Mouse (Mus musculus) MEL (cell line): ENCODE results near the gene Adprhl1.

Source experiments
- CTCF ChIP-seq, 3 experiments: IDR thresholded peaks in 2 of 3; conservative IDR thresholded peaks in 1 of 3; 2 replicates each; pipeline ENCODE4 v1.5.1; 2011 to 2012; ENCODE audit warnings: low read length in 3 of 3, low read depth in 2 of 3, mild to moderate bottlenecking in 2 of 3, improper control_type of control experiment in 1 of 3, inconsistent platforms in 1 of 3, mixed read lengths in 1 of 3, moderate library complexity in 1 of 3; ENCODE audit not compliant: control insufficient read depth in 1 of 3, insufficient read depth in 1 of 3, poor library complexity in 1 of 3, severe bottlenecking in 1 of 3
- KAT2A ChIP-seq: conservative IDR thresholded peaks from 2 replicates; pipeline ENCODE4 v1.6.1; 2012; ENCODE audit warnings: low read depth, low read length, improper control_type of control experiment, inconsistent platforms
- MYC ChIP-seq: IDR thresholded peaks from 2 replicates; pipeline ENCODE4 v1.6.1; 2011; ENCODE audit warnings: low read depth, mild to moderate bottlenecking, low read length, improper control_type of control experiment, moderate library complexity
- POLR2A ChIP-seq, 2 experiments: IDR thresholded peaks; 2 replicates each; pipeline ENCODE4 v1.6.1; 2011 to 2012; ENCODE audit warnings: low read length in 2 of 2, mild to moderate bottlenecking in 2 of 2, control low read depth in 1 of 2, improper control_type of control experiment in 1 of 2, low read depth in 1 of 2, moderate library complexity in 1 of 2; ENCODE audit not compliant: control insufficient read depth in 1 of 2, insufficient read depth in 1 of 2, poor library complexity in 1 of 2
- TCF12 ChIP-seq: IDR thresholded peaks from 2 replicates; pipeline ENCODE4 v1.6.1; 2014; ENCODE audit warnings: low read depth, mild to moderate bottlenecking, inconsistent platforms, low read length, improper control_type of control experiment, moderate library complexity
- UBTF ChIP-seq: IDR thresholded peaks from 2 replicates; pipeline ENCODE4 v1.6.1; 2012; ENCODE audit warnings: low read depth, mild to moderate bottlenecking, inconsistent platforms, low read length, improper control_type of control experiment, moderate library complexity, borderline replicate concordance; ENCODE audit not compliant: insufficient read depth

GRCm38 (mm10) chr8:13206290-13206689 is 47.7 kb downstream of the Adprhl1 start:
- TF ChIP-seq POLR2A (IDR thresholded peaks at IDR 0.05; ENCODE audit: control insufficient read depth in 1 of 2, insufficient read depth in 1 of 2, low read depth in 1 of 2, low read length in 2 of 2, poor library complexity in 1 of 2) (no peak), CTCF (IDR thresholded peaks at IDR 0.05 in 2 of 3, conservative IDR thresholded peaks at IDR 0.05 in 1 of 3; ENCODE audit: control insufficient read depth in 1 of 3, insufficient read depth in 1 of 3, low read depth in 2 of 3, low read length in 3 of 3, poor library complexity in 1 of 3, severe bottlenecking in 1 of 3) (no peak), KAT2A (no peak), TCF12 (no peak), UBTF (no peak), MYC (no peak)
